Mouse (Mus musculus) Patski (cell line): ENCODE data around the gene Hist1h2ba. TPM values are rescaled to one million over a fixed set of nuclear protein-coding genes. Genes with fewer than 3 reads are reported as not detected.

ENCODE experiments used
- ATAC-seq: fragments of 100-300 bp; one replicate; pipeline ENCODE4 v1.8.0; 2021
- CTCF ChIA-PET: fragments of 350-600 bp; sonication (Branson Sonifier 250); formaldehyde crosslinking; loops from one replicate; lab custom pipeline; 2022; ENCODE audit warnings: inconsistent platforms; lab: Charles Lee
- POLR2A ChIA-PET: fragments of 350-600 bp; sonication (Branson Sonifier 250); formaldehyde crosslinking; loops from one replicate; lab custom pipeline; 2022; ENCODE audit warnings: antibody characterized with exemption, inconsistent platforms; lab: Charles Lee
- DNase-seq: peaks from one replicate; pipeline ENCODE4 v3.0.0-alpha.2; 2011; ENCODE audit warnings: low read depth, low spot score
- H3K27me3 ChIP-seq: fragments of 371-371 bp; one replicate; pipeline ENCODE4 v1.5.1; 2021
- CTCF ChIP-seq: fragments of 100-300 bp; IDR thresholded peaks from one replicate; pipeline ENCODE4 v1.5.1; 2021
- in situ Hi-C: fragments of 300-500 bp; cut with MboI; formaldehyde crosslinking; loops from 3 replicates; pipeline ENCODE4 v1.11.1; 2018; ENCODE audit warnings: low pct_unique_long_range_greater_than_20kb, mixed read lengths
- polyA plus RNA-seq: library from polyadenylated mRNA; unstranded; gene quantifications from one replicate; pipeline ENCODE4 v1.2.3, GENCODE M21; 2021

Hist1h2ba gene
- polyA plus RNA-seq, result not detected

GRCm38 (mm10) chr13:23933421-23934210, at the start of gene Hist1h2ba:
Hist1h2ba (minus strand) TSS chr13:23934156.
- POLR2A ChIA-PET, result no interaction called here
- in situ Hi-C loops, result no loop called here
- CTCF ChIA-PET, result interaction anchor here (1.6 kb wide), 1 partner anchor 11 kb away, joined by 3 read pairs; no protein-coding TSS in a partner anchor
- H3K27me3 ChIP-seq, result no peaks in the 10 kb centered on the region
- no peak for DNase-seq
- TF ChIP-seq CTCF, result no peak
- ATAC-seq, result no peak

- peaks cover 9% of the 10 kb centered on the region for H3K27me3 ChIP-seq
- POLR2A ChIA-PET, result no interaction called here
- CTCF ChIA-PET, result interaction anchor here (1.3 kb wide), 1 partner anchor 15 kb away, joined by 5 read pairs; no protein-coding TSS in a partner anchor
- no peak for TF ChIP-seq CTCF
- no peak for DNase-seq
- no peak for ATAC-seq
- in situ Hi-C loops, result no loop called here
Observed at GRCm38 (mm10) chr13:23972271-23972670, 38.3 kb upstream of the Hist1h2ba start.

GRCm38 (mm10) chr13:23971870-23972269, 37.9 kb upstream of the Hist1h2ba start:
- in situ Hi-C loops, result no loop called here
- no peak for ATAC-seq
- POLR2A ChIA-PET, result no interaction called here

GRCm38 (mm10) chr13:23964909-23965308, 31.0 kb upstream of the Hist1h2ba start:
- peaks cover 2% of the 10 kb centered on the region for H3K27me3 ChIP-seq
- CTCF ChIA-PET, result no interaction called here
- TF ChIP-seq CTCF, result no peak
- DNase-seq (no peak), ATAC-seq (no peak)
- POLR2A ChIA-PET, result no interaction called here
- in situ Hi-C loops, result no loop called here

More at GRCm38 (mm10) chr13:23971870-23972269, 37.9 kb upstream of the Hist1h2ba start:
- DNase-seq, result no peak
- CTCF ChIA-PET, result interaction anchor here (1.3 kb wide), 1 partner anchor 15 kb away, joined by 5 read pairs; no protein-coding TSS in a partner anchor
- no peak for TF ChIP-seq CTCF
- peaks cover 9% of the 10 kb centered on the region for H3K27me3 ChIP-seq

GRCm38 (mm10) chr13:23959776-23960175, 25.8 kb upstream of the Hist1h2ba start:
- no peak for TF ChIP-seq CTCF
- DNase-seq (no peak), ATAC-seq (no peak)
- POLR2A ChIA-PET, result no interaction called here
- no peaks in the 10 kb centered on the region for H3K27me3 ChIP-seq
- CTCF ChIA-PET, result interaction anchor here (0.9 to 1.3 kb wide), 4 partner anchors 9 to 360 kb away, joined by 3 read pairs; no protein-coding TSS in a partner anchor
- in situ Hi-C loops, result loop anchor here (10.0 kb wide), 1 partner anchor 115 kb away; no protein-coding TSS in a partner anchor

- ChIA-PET POLR2A (interaction anchor here (0.6 kb wide), 1 partner anchor 121 kb away, joined by 6 read pairs; no protein-coding TSS in a partner anchor), CTCF (interaction anchor here (0.6 to 1.2 kb wide), 3 partner anchors 9 to 118 kb away, joined by 3 to 4 read pairs (median 3); no protein-coding TSS in a partner anchor)
- in situ Hi-C loops, result loop anchor here (10.0 kb wide), 1 partner anchor 106 kb away; no protein-coding TSS in a partner anchor
- H3K27me3 ChIP-seq, result peaks cover 5% of the 10 kb centered on the region
- peak; percentile 15 for DNase-seq
- TF ChIP-seq CTCF, result peak; percentile 83
- ATAC-seq, result peak; percentile 54
Observed at GRCm38 (mm10) chr13:23950928-23951327, 17.0 kb upstream of the Hist1h2ba start.

GRCm38 (mm10) chr13:23949484-23950246, 15.7 kb upstream of the Hist1h2ba start:
- DNase-seq, result no peak

GRCm38 (mm10) chr13:23946254-23946653, 12.3 kb upstream of the Hist1h2ba start:
- DNase-seq (no peak), ATAC-seq (no peak)
- ChIA-PET CTCF (no interaction called here), POLR2A (no interaction called here)
- peaks cover 5% of the 10 kb centered on the region for H3K27me3 ChIP-seq
- TF ChIP-seq CTCF, result no peak
- in situ Hi-C loops, result no loop called here

More at GRCm38 (mm10) chr13:23949484-23950246, 15.7 kb upstream of the Hist1h2ba start:
- peaks cover 5% of the 10 kb centered on the region for H3K27me3 ChIP-seq
- no peak for TF ChIP-seq CTCF
- POLR2A ChIA-PET, result no interaction called here
- ATAC-seq, result no peak
- in situ Hi-C loops, result loop anchor here (10.0 kb wide), 1 partner anchor 105 kb away; no protein-coding TSS in a partner anchor
- CTCF ChIA-PET, result no interaction called here

- no peak for ATAC-seq
- CTCF ChIA-PET, result no interaction called here
- DNase-seq, result no peak
- in situ Hi-C loops, result no loop called here
- no peak for TF ChIP-seq CTCF
- peaks cover 5% of the 10 kb centered on the region for H3K27me3 ChIP-seq
- POLR2A ChIA-PET, result no interaction called here
Observed at GRCm38 (mm10) chr13:23942861-23943260, 8.9 kb upstream of the Hist1h2ba start.

GRCm38 (mm10) chr13:23940291-23940690, 6.3 kb upstream of the Hist1h2ba start:
- CTCF ChIA-PET, result interaction anchor here (1.0 to 1.2 kb wide), 2 partner anchors 11 to 14 kb away, joined by 4 read pairs; no protein-coding TSS in a partner anchor

More at GRCm38 (mm10) chr13:23940291-23940690, 6.3 kb upstream of the Hist1h2ba start:
- DNase-seq, result no peak
- no peaks in the 10 kb centered on the region for H3K27me3 ChIP-seq
- no peak for TF ChIP-seq CTCF
- ATAC-seq, result no peak
- in situ Hi-C loops, result no loop called here
- POLR2A ChIA-PET, result no interaction called here
